Mouse (Mus musculus): ENCODE data around the gene Ndufb11. TPM values are rescaled to one million over a fixed set of nuclear protein-coding genes. Genes with fewer than 3 reads are reported as not detected.

The Ndufb11 gene
- total and polyA plus RNA-seq, 3 experiments: 161 to 176 (median 165) TPM

DNA sequence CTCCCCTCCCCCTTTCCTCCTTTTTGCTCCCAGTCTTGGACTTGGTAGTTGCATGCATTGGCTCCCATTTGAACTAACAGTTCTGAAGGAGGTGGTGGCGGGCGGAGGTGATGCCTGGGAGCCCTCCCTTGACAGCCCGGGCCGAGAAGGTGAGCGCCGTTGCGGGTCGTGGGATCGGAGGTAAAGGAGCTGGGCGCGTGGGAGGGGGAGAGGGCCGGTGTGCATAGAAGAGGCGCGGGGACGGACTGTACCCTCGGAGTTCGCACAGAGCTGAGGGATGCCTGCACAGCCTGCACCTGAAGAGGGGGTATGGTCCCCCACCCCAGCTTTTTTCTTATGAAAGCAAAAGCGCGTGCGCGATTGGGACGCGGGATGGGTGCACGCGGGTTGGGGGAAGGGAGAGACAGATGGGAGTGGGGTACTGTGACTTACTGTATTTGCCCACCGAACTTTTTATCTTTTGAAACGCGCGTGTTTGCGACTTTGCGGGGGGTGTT, 532 bp upstream of the Ndufb11 start:
- H3K9ac ChIP-seq (ENCODE audit: insufficient read depth, low read depth): peak overlapping the region; percentile 91
- H3K36me3 ChIP-seq (replicated peaks in 1 of 2; ENCODE audit: control insufficient read depth in 1 of 2, insufficient read depth in 1 of 2, low read length in 1 of 2): peaks cover 25 to 38% of the 10 kb centered on the region in 2 experiments
- peak; percentile 27 for DNase-seq (ENCODE audit: extremely low read depth)
- no peaks in the 10 kb centered on the region for H3K27me3 ChIP-seq (replicated peaks)
- H3K27ac ChIP-seq (ENCODE audit: insufficient read depth, low read depth): peak overlapping the region; percentile 95
- peaks cover 3 to 11% of the 10 kb centered on the region in 2 experiments for H3K4me1 ChIP-seq (ENCODE audit: control insufficient read depth in 1 of 2, insufficient read depth in 2 of 2)
- peak overlapping the region; percentile 70 to 99 (median 77) for H3K4me3 ChIP-seq (replicated peaks in 1 of 3; ENCODE audit: low read depth in 2 of 3, low read length in 2 of 3, poor library complexity in 1 of 3)
- TF ChIP-seq ZNF384 (IDR thresholded peaks at IDR 0.05; ENCODE audit: low read depth, low read length) (no peak), TBP (conservative IDR thresholded peaks at IDR 0.05; ENCODE audit: low read depth, low read length) (no peak), MYC (IDR thresholded peaks at IDR 0.05; ENCODE audit: low read depth, low read length) (peak; percentile 47; the same call in 1 of the 2 replicates), UBTF (IDR thresholded peaks at IDR 0.05; ENCODE audit: low read depth, low read length) (no peak)
- H3K79me2 ChIP-seq (replicated peaks; ENCODE audit: control insufficient read depth, extremely low read depth, insufficient read depth, poor library complexity, severe bottlenecking): peaks cover 56% of the 10 kb centered on the region
- H3K4me2 ChIP-seq (ENCODE audit: insufficient read depth, low read depth, poor library complexity, severe bottlenecking): no peak overlapping the region
- H3K9me3 ChIP-seq (replicated peaks; ENCODE audit: low read length): no peaks in the 10 kb centered on the region
- dilution Hi-C loops (cut with MboI; ENCODE audit: extremely low pct_ligation_motif_present, extremely low pct_unique_long_range_greater_than_20kb, low sequenced_read_pairs) (no loop called here), in situ Hi-C loops (cut with MboI; ENCODE audit: low pct_ligation_motif_present, low pct_unique_long_range_greater_than_20kb, low sequenced_read_pairs) (no loop called here)

DNA sequence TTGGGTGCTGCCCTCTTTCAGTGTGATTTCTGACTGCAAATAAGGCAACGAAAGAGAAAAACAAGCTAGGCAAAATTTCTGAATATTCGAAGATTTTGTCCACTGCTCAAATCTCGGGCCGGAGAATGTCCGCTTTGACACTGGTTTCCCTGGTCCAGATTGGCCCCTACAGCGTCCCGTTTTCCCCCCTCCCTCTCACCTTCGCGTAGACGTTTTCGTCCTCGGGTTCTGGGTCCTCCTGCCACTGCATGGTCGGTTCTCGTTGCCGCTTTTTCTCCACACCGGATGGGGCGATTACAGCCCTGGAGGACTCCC, 601 bp downstream of the Ndufb11 start:
- H3K27ac ChIP-seq (ENCODE audit: insufficient read depth, low read depth): peak overlapping the region; percentile 95
- in situ Hi-C loops (cut with MboI; ENCODE audit: low pct_ligation_motif_present, low pct_unique_long_range_greater_than_20kb, low sequenced_read_pairs): no loop called here
- peaks cover 49% of the 10 kb centered on the region for H3K79me2 ChIP-seq (replicated peaks; ENCODE audit: control insufficient read depth, extremely low read depth, insufficient read depth, poor library complexity, severe bottlenecking)
- no peaks in the 10 kb centered on the region for H3K9me3 ChIP-seq (replicated peaks; ENCODE audit: low read length)
- peaks cover 19 to 30% of the 10 kb centered on the region in 2 experiments for H3K36me3 ChIP-seq (replicated peaks in 1 of 2; ENCODE audit: control insufficient read depth in 1 of 2, insufficient read depth in 1 of 2, low read length in 1 of 2)
- H3K4me3 ChIP-seq (replicated peaks in 1 of 3; ENCODE audit: low read depth in 2 of 3, low read length in 2 of 3, poor library complexity in 1 of 3): peak overlapping the region; percentile 58 to 78 (median 77)
- H3K4me1 ChIP-seq (ENCODE audit: control insufficient read depth in 1 of 2, insufficient read depth in 2 of 2): peaks cover 3 to 11% of the 10 kb centered on the region in 2 experiments
- dilution Hi-C loops (cut with MboI; ENCODE audit: extremely low pct_ligation_motif_present, extremely low pct_unique_long_range_greater_than_20kb, low sequenced_read_pairs): no loop called here
- H3K4me2 ChIP-seq (ENCODE audit: insufficient read depth, low read depth, poor library complexity, severe bottlenecking): no peak overlapping the region
- H3K27me3 ChIP-seq (replicated peaks): no peaks in the 10 kb centered on the region
- DNase-seq (ENCODE audit: extremely low read depth): no peak
- TF ChIP-seq CHD2 (IDR thresholded peaks at IDR 0.05; ENCODE audit: low read length): no peak
- no peak for TF ChIP-seq ELF1 (IDR thresholded peaks at IDR 0.05; ENCODE audit: low read depth, low read length)
- 0 out of 2 replicates have a peak, but pooled peaks have one; percentile 40 for TF ChIP-seq MXI1 (IDR thresholded peaks at IDR 0.05; ENCODE audit: low read depth, low read length)
- peak overlapping the region; percentile 64 for H3K9ac ChIP-seq (ENCODE audit: insufficient read depth, low read depth)

DNA sequence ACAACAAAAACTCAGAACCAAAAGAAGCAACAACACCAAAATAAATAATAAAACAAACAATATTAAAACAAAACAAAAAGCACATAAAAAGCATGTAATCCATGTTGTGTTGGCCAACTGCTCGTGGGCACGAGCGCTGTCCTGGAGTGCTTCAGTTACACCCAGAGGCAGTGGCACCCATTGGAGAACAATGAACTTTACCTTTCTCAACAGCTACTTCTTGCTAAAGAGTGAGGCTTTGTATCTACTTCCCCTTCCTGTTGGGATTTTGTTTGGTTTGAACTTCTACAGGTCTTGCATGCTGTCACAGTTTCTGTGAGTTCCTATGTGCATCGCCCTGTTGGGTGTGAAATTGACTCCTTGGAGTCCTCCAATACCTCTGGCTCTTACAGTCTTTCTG, 8.9 kb downstream of the Ndufb11 start:
- Histone ChIP-seq H3K4me2 (ENCODE audit: insufficient read depth, low read depth, poor library complexity, severe bottlenecking) (no peak overlapping the region), H3K9me3 (replicated peaks; ENCODE audit: low read length) (no peaks in the 10 kb centered on the region), H3K4me3 (replicated peaks in 1 of 3; ENCODE audit: low read depth in 2 of 3, low read length in 2 of 3, poor library complexity in 1 of 3) (no peak overlapping the region), H3K4me1 (ENCODE audit: control insufficient read depth in 1 of 2, insufficient read depth in 2 of 2) (no peaks in the 10 kb centered on the region), H3K79me2 (replicated peaks; ENCODE audit: control insufficient read depth, extremely low read depth, insufficient read depth, poor library complexity, severe bottlenecking) (no peaks in the 10 kb centered on the region), H3K36me3 (replicated peaks in 1 of 2; ENCODE audit: control insufficient read depth in 1 of 2, insufficient read depth in 1 of 2, low read length in 1 of 2) (no peaks in the 10 kb centered on the region), H3K9ac (ENCODE audit: insufficient read depth, low read depth) (no peak overlapping the region), H3K27ac (ENCODE audit: insufficient read depth, low read depth) (no peak overlapping the region), H3K27me3 (replicated peaks) (no peaks in the 10 kb centered on the region)
- TF ChIP-seq SIN3A (IDR thresholded peaks at IDR 0.05; ENCODE audit: low read length): no peak
- no peak for TF ChIP-seq MYC (IDR thresholded peaks at IDR 0.05; ENCODE audit: low read depth, low read length)
- TF ChIP-seq POLR2AphosphoS2 (IDR thresholded peaks at IDR 0.05; ENCODE audit: low read depth, low read length): no peak
- no peak for TF ChIP-seq MEF2A (IDR thresholded peaks at IDR 0.05; ENCODE audit: borderline replicate concordance, low read depth, low read length)
- TF ChIP-seq HCFC1 (IDR thresholded peaks at IDR 0.05; ENCODE audit: low read depth, low read length): no peak
- TF ChIP-seq RAD21 (IDR thresholded peaks at IDR 0.05; ENCODE audit: low read depth, low read length): no peak
- no peak for TF ChIP-seq PAX5 (IDR thresholded peaks at IDR 0.05; ENCODE audit: low read length)
- no peak for TF ChIP-seq TCF12 (IDR thresholded peaks at IDR 0.05; ENCODE audit: low read depth, low read length)
- no peak for TF ChIP-seq TBP (conservative IDR thresholded peaks at IDR 0.05; ENCODE audit: low read depth, low read length)
- no peak for TF ChIP-seq CHD2 (IDR thresholded peaks at IDR 0.05; ENCODE audit: low read length)
- no peak for TF ChIP-seq ELF1 (IDR thresholded peaks at IDR 0.05; ENCODE audit: low read depth, low read length)
- TF ChIP-seq MXI1 (IDR thresholded peaks at IDR 0.05; ENCODE audit: low read depth, low read length): no peak
- TF ChIP-seq JUN (IDR thresholded peaks at IDR 0.05; ENCODE audit: insufficient read depth, low read depth, low read length): no peak
- TF ChIP-seq MAX (IDR thresholded peaks at IDR 0.05; ENCODE audit: low read length): no peak
- TF ChIP-seq E2F4 (IDR thresholded peaks at IDR 0.05; ENCODE audit: insufficient replicate concordance, low read depth, low read length): no peak
- no peak for TF ChIP-seq ZC3H11A (IDR thresholded peaks at IDR 0.05; ENCODE audit: low read depth, low read length)
- TF ChIP-seq ZKSCAN1 (IDR thresholded peaks at IDR 0.05; ENCODE audit: borderline replicate concordance, low read depth, low read length): no peak
- dilution Hi-C loops (cut with MboI; ENCODE audit: extremely low pct_ligation_motif_present, extremely low pct_unique_long_range_greater_than_20kb, low sequenced_read_pairs): no loop called here
- in situ Hi-C loops (cut with MboI; ENCODE audit: low pct_ligation_motif_present, low pct_unique_long_range_greater_than_20kb, low sequenced_read_pairs): no loop called here
- DNase-seq (ENCODE audit: extremely low read depth): no peak

All from CH12.LX (cell line).